Mouse (Mus musculus) heart, adult 2 months (tissue): ENCODE results near the gene Lpcat3.
A peak's percentile ranks its signal among the peaks of the same experiment; 100 is the strongest.

Experiments
- CTCF ChIP-seq: fragments of 200-600 bp; IDR thresholded peaks from 2 replicates; pipeline ENCODE4 v1.8.1; 2022; ENCODE audit warnings: antibody characterized with exemption, mild to moderate bottlenecking, moderate library complexity
- POLR2A ChIP-seq: fragments of 200-500 bp; IDR thresholded peaks from 2 replicates; pipeline ENCODE4 v1.6.1; 2011; ENCODE audit warnings: mild to moderate bottlenecking, low read depth, low read length, control low read depth; ENCODE audit not compliant: insufficient read depth

- TF ChIP-seq CTCF (peak; percentile 98; the same call in 1 of the 2 replicates), POLR2A (peak; percentile 77)
Observed at GRCm38 (mm10) chr6:124745490-124746295, 82.9 kb downstream of the Lpcat3 start.
